Mouse (Mus musculus) hindbrain, embryonic 12.5 days (tissue): ENCODE results near the gene Fbxl17. TPM values are rescaled to one million over a fixed set of nuclear protein-coding genes. Genes with fewer than 3 reads are reported as not detected.

Experiments
- ATAC-seq: fragments of 200-750 bp; cut with Nextera tagmentation; 2 replicates; pipeline ENCODE4 v1.8.0; 2017; ENCODE audit warnings: moderate TSS enrichment; ENCODE audit not compliant: low FRiP score
- H3K27ac ChIP-seq: fragments of 300-500 bp; sonication (generic); 2 replicates; pipeline ENCODE4 v1.5.1; 2016; ENCODE audit warnings: mild to moderate bottlenecking
- H3K27me3 ChIP-seq: fragments of 300-500 bp; sonication (generic); 2 replicates; pipeline ENCODE4 v1.6.1; 2016; ENCODE audit warnings: mild to moderate bottlenecking
- H3K36me3 ChIP-seq: fragments of 300-500 bp; sonication (generic); 2 replicates; pipeline ENCODE4 v1.6.1; 2016; ENCODE audit warnings: mild to moderate bottlenecking
- H3K4me1 ChIP-seq: fragments of 300-500 bp; sonication (generic); 2 replicates; pipeline ENCODE4 v1.6.1; 2016
- H3K4me2 ChIP-seq: fragments of 300-500 bp; sonication (generic); replicated peaks from 2 replicates; pipeline ENCODE4 v1.6.1; 2016; ENCODE audit warnings: mild to moderate bottlenecking
- H3K4me3 ChIP-seq: fragments of 300-500 bp; sonication (generic); 2 replicates; pipeline ENCODE4 v1.5.1; 2016; ENCODE audit warnings: mild to moderate bottlenecking
- H3K9ac ChIP-seq: fragments of 300-500 bp; sonication (generic); 2 replicates; pipeline ENCODE4 v1.6.1; 2016; ENCODE audit warnings: mild to moderate bottlenecking, moderate library complexity
- H3K9me3 ChIP-seq: fragments of 300-500 bp; sonication (generic); replicated peaks from 2 replicates; pipeline ENCODE4 v1.6.1; 2016; ENCODE audit warnings: mild to moderate bottlenecking
- WGBS: fragments of 180-500 bp; shearing (Covaris S2); methylation state at CpG from one replicate; pipeline ENCODE4 v1.1.7; 2016; 5-methylcytosine and 5-hydroxymethylcytosine counted together
- polyA plus RNA-seq: library from polyadenylated mRNA; unstranded; fragments of >200 nt; fragmentation: Nextera tagmentation; extraction: Ambion mirVana; gene quantifications from 2 replicates; pipeline ENCODE4 v1.2.1, GENCODE M21; 2016

Fbxl17 gene
- polyA plus RNA-seq, 1 experiment from 2014 or later = 10.3 TPM

- no peak for ATAC-seq
- no peak overlapping the region for H3K4me2 ChIP-seq
- no peaks in the 10 kb centered on the region for H3K27me3 ChIP-seq
- H3K9me3 ChIP-seq = no peaks in the 10 kb centered on the region
- WGBS = 55% methylated on average over 5 of the region's 5 CpGs
- no peak overlapping the region for H3K9ac ChIP-seq
- no peaks in the 10 kb centered on the region for H3K36me3 ChIP-seq
- no peaks in the 10 kb centered on the region; the same call in 1 of the 2 replicates for H3K4me1 ChIP-seq
- H3K27ac ChIP-seq = no peak overlapping the region
- H3K4me3 ChIP-seq = no peak overlapping the region
These were observed 279.0 kb downstream of the Fbxl17 start for GRCm38 (mm10) chr17:63220821-63221220.

- Histone ChIP-seq H3K4me3 (no peak overlapping the region), H3K4me2 (no peak overlapping the region), H3K27me3 (no peaks in the 10 kb centered on the region), H3K9me3 (no peaks in the 10 kb centered on the region), H3K27ac (no peak overlapping the region), H3K36me3 (no peaks in the 10 kb centered on the region), H3K4me1 (no peaks in the 10 kb centered on the region; the same call in 1 of the 2 replicates), H3K9ac (no peak overlapping the region)
- WGBS = 92% methylated on average over 1 of the region's 1 CpGs
- no peak for ATAC-seq
These were observed 282.8 kb downstream of the Fbxl17 start for GRCm38 (mm10) chr17:63217016-63217415.

- ATAC-seq = no peak
- Histone ChIP-seq H3K9me3 (no peaks in the 10 kb centered on the region), H3K36me3 (no peaks in the 10 kb centered on the region), H3K4me1 (no peaks in the 10 kb centered on the region), H3K4me2 (no peak overlapping the region), H3K4me3 (no peak overlapping the region), H3K27ac (no peak overlapping the region), H3K9ac (no peak overlapping the region), H3K27me3 (no peaks in the 10 kb centered on the region)
- 93% methylated on average over 4 of the region's 4 CpGs for WGBS
These were observed 287.8 kb downstream of the Fbxl17 start for GRCm38 (mm10) chr17:63212018-63212417.

- no peak overlapping the region for H3K4me3 ChIP-seq
- 90% methylated on average over 6 of the region's 6 CpGs for WGBS
- ATAC-seq = no peak
- H3K9me3 ChIP-seq = no peaks in the 10 kb centered on the region
- H3K4me1 ChIP-seq = no peaks in the 10 kb centered on the region
- no peak overlapping the region for H3K4me2 ChIP-seq
- H3K27me3 ChIP-seq = no peaks in the 10 kb centered on the region
- H3K27ac ChIP-seq = no peak overlapping the region
- no peak overlapping the region for H3K9ac ChIP-seq
- H3K36me3 ChIP-seq = no peaks in the 10 kb centered on the region
These were observed 290.7 kb downstream of the Fbxl17 start for GRCm38 (mm10) chr17:63209151-63209550.

- no peak for ATAC-seq
- Histone ChIP-seq H3K9me3 (no peaks in the 10 kb centered on the region), H3K27me3 (no peaks in the 10 kb centered on the region), H3K27ac (no peak overlapping the region), H3K9ac (no peak overlapping the region), H3K4me1 (no peaks in the 10 kb centered on the region), H3K36me3 (no peaks in the 10 kb centered on the region), H3K4me3 (no peak overlapping the region), H3K4me2 (no peak overlapping the region)
- 87% methylated on average over 4 of the region's 4 CpGs for WGBS
These were observed 291.5 kb downstream of the Fbxl17 start for GRCm38 (mm10) chr17:63208346-63208745.

GRCm38 (mm10) chr17:63207714-63208113 is 292.1 kb downstream of the Fbxl17 start:
- Histone ChIP-seq H3K4me3 (no peak overlapping the region), H3K4me1 (no peaks in the 10 kb centered on the region), H3K9ac (no peak overlapping the region), H3K36me3 (no peaks in the 10 kb centered on the region), H3K27ac (no peak overlapping the region), H3K27me3 (no peaks in the 10 kb centered on the region), H3K4me2 (no peak overlapping the region), H3K9me3 (no peaks in the 10 kb centered on the region)
- no peak for ATAC-seq
- WGBS = 92% methylated on average over 9 of the region's 9 CpGs

- Histone ChIP-seq H3K9me3 (no peaks in the 10 kb centered on the region), H3K4me2 (no peak overlapping the region), H3K27me3 (no peaks in the 10 kb centered on the region), H3K4me3 (no peak overlapping the region), H3K4me1 (no peaks in the 10 kb centered on the region), H3K36me3 (no peaks in the 10 kb centered on the region), H3K9ac (no peak overlapping the region), H3K27ac (no peak overlapping the region)
- no peak for ATAC-seq
- 91% methylated on average over 5 of the region's 5 CpGs for WGBS
These were observed 294.5 kb downstream of the Fbxl17 start for GRCm38 (mm10) chr17:63205316-63205715.

GRCm38 (mm10) chr17:63203582-63204190 is 296.1 kb downstream of the Fbxl17 start:
- no peak overlapping the region for H3K9ac ChIP-seq
- no peak overlapping the region for H3K4me3 ChIP-seq
- no peaks in the 10 kb centered on the region for H3K27me3 ChIP-seq
- H3K27ac ChIP-seq = no peak overlapping the region
- no peaks in the 10 kb centered on the region for H3K36me3 ChIP-seq
- 83% methylated on average over 8 of the region's 8 CpGs for whole genome bisulfite sequencing
- H3K4me2 ChIP-seq = no peak overlapping the region
- H3K4me1 ChIP-seq = no peaks in the 10 kb centered on the region
- ATAC-seq = no peak; the same call in 1 of the 2 replicates
- no peaks in the 10 kb centered on the region for H3K9me3 ChIP-seq

- Histone ChIP-seq H3K36me3 (no peaks in the 10 kb centered on the region), H3K9ac (no peak overlapping the region), H3K27ac (no peak overlapping the region), H3K4me1 (no peaks in the 10 kb centered on the region), H3K27me3 (no peaks in the 10 kb centered on the region), H3K4me3 (no peak overlapping the region), H3K9me3 (no peaks in the 10 kb centered on the region), H3K4me2 (no peak overlapping the region)
- ATAC-seq = no peak
- WGBS = 95% methylated on average over 1 of the region's 1 CpGs
These were observed 301.1 kb downstream of the Fbxl17 start for GRCm38 (mm10) chr17:63198703-63199102.

GRCm38 (mm10) chr17:63195496-63195895 is 304.3 kb downstream of the Fbxl17 start:
- 95% methylated on average over 2 of the region's 2 CpGs for WGBS
- Histone ChIP-seq H3K27ac (no peak overlapping the region), H3K4me2 (no peak overlapping the region), H3K9ac (no peak overlapping the region), H3K4me3 (no peak overlapping the region), H3K9me3 (no peaks in the 10 kb centered on the region), H3K4me1 (no peaks in the 10 kb centered on the region), H3K27me3 (no peaks in the 10 kb centered on the region), H3K36me3 (no peaks in the 10 kb centered on the region)
- no peak for ATAC-seq

GRCm38 (mm10) chr17:63193196-63193595 is 306.6 kb downstream of the Fbxl17 start:
- Histone ChIP-seq H3K36me3 (no peaks in the 10 kb centered on the region), H3K27ac (no peak overlapping the region), H3K4me2 (no peak overlapping the region), H3K9ac (no peak overlapping the region), H3K9me3 (no peaks in the 10 kb centered on the region), H3K4me3 (no peak overlapping the region), H3K4me1 (no peaks in the 10 kb centered on the region), H3K27me3 (no peaks in the 10 kb centered on the region)
- WGBS = 86% methylated on average over 7 of the region's 7 CpGs
- ATAC-seq = no peak

- 76% methylated on average over 8 of the region's 8 CpGs for WGBS
These were observed 308.5 kb downstream of the Fbxl17 start for GRCm38 (mm10) chr17:63191345-63191744.

GRCm38 (mm10) chr17:63189274-63189673 is 310.5 kb downstream of the Fbxl17 start:
- H3K36me3 ChIP-seq = no peaks in the 10 kb centered on the region
- H3K27me3 ChIP-seq = peaks cover 3% of the 10 kb centered on the region
- peaks cover 13% of the 10 kb centered on the region for H3K4me1 ChIP-seq
- H3K9ac ChIP-seq = no peak overlapping the region
- H3K9me3 ChIP-seq = no peaks in the 10 kb centered on the region
- 89% methylated on average over 8 of the region's 8 CpGs for WGBS
- H3K27ac ChIP-seq = no peak overlapping the region
- H3K4me3 ChIP-seq = no peak overlapping the region
- no peak for ATAC-seq
- no peak overlapping the region for H3K4me2 ChIP-seq

More at GRCm38 (mm10) chr17:63191345-63191744, 308.5 kb downstream of the Fbxl17 start:
- H3K4me2 ChIP-seq = no peak overlapping the region
- H3K27me3 ChIP-seq = peaks cover 2% of the 10 kb centered on the region
- peaks cover 2% of the 10 kb centered on the region; the same call in 1 of the 2 replicates for H3K4me1 ChIP-seq
- no peak overlapping the region for H3K27ac ChIP-seq
- no peaks in the 10 kb centered on the region for H3K36me3 ChIP-seq
- ATAC-seq = no peak
- no peak overlapping the region for H3K9ac ChIP-seq
- H3K4me3 ChIP-seq = no peak overlapping the region
- no peaks in the 10 kb centered on the region for H3K9me3 ChIP-seq
